Mouse (Mus musculus) small intestine, adult 10 weeks (tissue): ENCODE measurements around the gene Tmsb15b1. TPM values are rescaled to one million over a fixed set of nuclear protein-coding genes. Genes with fewer than 3 reads are reported as not detected.

ENCODE experiments used
- polyA plus RNA-seq: library from polyadenylated mRNA; stranded (reverse); fragments of 350-450 nt; fragmentation: Illumina TruSeq; extraction: RNeasy Lipid Tissue Mini Kit (QIAGEN cat#74804); gene quantifications from one replicate; pipeline ENCODE4 v1.2.3, GENCODE M21; 2014; ENCODE audit warnings: low replicate concordance

Gene Tmsb15b1
- polyA plus RNA-seq, result 17.8 TPM

GRCm38 (mm10) chrX:136976424-136977084 is at the start of gene Tmsb15b1, which contains the start of gene Tmsb15l:
Gene Tmsb15b1 (minus strand): TSS chrX:136976874.
Gene Tmsb15l (minus strand): TSS chrX:136976869.

DNA sequence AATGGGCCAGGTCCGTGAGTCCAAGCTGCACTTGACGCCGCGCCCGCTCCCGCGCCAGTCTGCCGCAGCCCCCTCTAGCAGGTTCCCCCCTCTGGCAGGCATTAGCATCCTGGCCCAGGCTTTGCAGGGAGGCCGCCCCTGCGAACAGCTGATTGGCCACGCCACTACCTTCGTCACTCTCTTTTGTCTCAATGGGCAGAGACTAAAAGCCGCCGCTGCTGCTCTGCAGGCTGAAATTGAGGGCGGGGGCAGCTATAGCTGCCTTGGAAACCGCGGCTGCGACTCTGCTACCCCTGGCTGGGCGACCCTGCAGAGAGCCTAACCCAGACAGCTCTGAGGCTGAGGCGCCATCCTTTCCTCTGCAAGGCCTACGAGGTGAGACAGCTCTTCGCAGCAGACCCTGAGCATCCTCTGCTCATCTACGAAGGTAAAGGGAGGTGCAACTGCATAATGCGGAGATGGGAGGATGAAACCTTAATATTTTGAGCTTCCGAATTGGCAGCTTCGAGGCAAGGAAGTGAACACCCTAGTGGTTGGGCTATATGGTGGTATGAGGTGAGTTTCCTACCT is 16.4 kb upstream of the Tmsb15b1 start, which contains the start of gene Zcchc18:
Gene Zcchc18, plus strand, starts transcription at position 178 of the 570 bp plus-strand sequence.

GRCm38 (mm10) chrX:136975397-136975796 is 1.3 kb downstream of the Tmsb15b1 start, which contains the start of gene Tmsb15b2:
Gene Tmsb15b2 (minus strand): TSS chrX:136975497.

DNA sequence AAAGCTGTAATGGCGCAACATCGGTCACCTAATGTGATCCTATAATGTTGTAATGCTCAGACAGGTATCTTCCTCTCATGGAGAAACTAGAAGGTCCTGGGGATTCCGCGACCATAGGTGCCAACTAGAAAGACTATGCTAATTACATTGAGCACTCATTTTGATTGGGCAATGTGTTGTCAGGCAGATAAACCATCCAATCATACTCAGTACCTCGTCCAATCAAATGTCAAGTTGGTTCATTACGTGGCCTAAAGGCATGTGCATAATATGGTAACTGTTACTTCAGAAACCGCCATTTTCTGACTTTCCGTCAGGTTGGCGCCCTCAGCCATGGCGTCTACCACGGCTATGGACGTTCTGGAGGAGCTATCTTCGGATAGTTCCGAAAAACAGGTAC is 49.6 kb downstream of the Tmsb15b1 start, which contains the start of gene H2bfm:
Gene H2bfm, plus strand, starts transcription at position 295 of the 400 bp plus-strand sequence.

Other genes with a start within 250 kb of the Tmsb15b1 start
- 520 TPM for gene Morf4l2, start 233.2 kb downstream of the Tmsb15b1 start, polyA plus RNA-seq
- not detected for gene Glra4, start 196.7 kb downstream of the Tmsb15b1 start, polyA plus RNA-seq
- gene Plp1, start 154.2 kb downstream of the Tmsb15b1 start, polyA plus RNA-seq, result 4.0 TPM
- 0.15 TPM for gene Rab9b, start 108.1 kb downstream of the Tmsb15b1 start, polyA plus RNA-seq
- gene H2bfm, start 49.5 kb downstream of the Tmsb15b1 start, polyA plus RNA-seq, result not detected
- gene Tmsb15b2, start 1.4 kb downstream of the Tmsb15b1 start, polyA plus RNA-seq, result 77.7 TPM
- gene Tmsb15l, start within 50 bp of the Tmsb15b1 start, polyA plus RNA-seq, result 9.2 TPM
- gene Zcchc18, start 16.3 kb upstream of the Tmsb15b1 start, polyA plus RNA-seq, result 2.3 TPM
- 6.3 TPM for gene Slc25a53, start 61.4 kb upstream of the Tmsb15b1 start, polyA plus RNA-seq
- 13.0 TPM for gene Fam199x, start 72.7 kb upstream of the Tmsb15b1 start, polyA plus RNA-seq
- not detected for gene Esx1, start 145.2 kb upstream of the Tmsb15b1 start, polyA plus RNA-seq